Mouse (Mus musculus) cerebellum, postnatal 4 days (tissue): ENCODE data around the gene Pkp1.

ENCODE experiments used
- DNase-seq, 2 experiments: peaks; one replicate each; pipeline ENCODE4 v3.0.0; 2022; ENCODE audit warnings: low spot score in 2 of 2, mixed read lengths in 1 of 2

The Pkp1 gene

GRCm38 (mm10) chr1:135821780-135822179 is 97.2 kb downstream of the Pkp1 start:
- no peak for DNase-seq
